Mouse (Mus musculus): ENCODE measurements around the gene Usp22. TPM values are rescaled to one million over a fixed set of nuclear protein-coding genes. Genes with fewer than 3 reads are reported as not detected.

The Usp22 gene
- total and polyA plus RNA-seq, 2 experiments from 2014 or later = 405 to 656 TPM

- Histone ChIP-seq H3K4me1 (ENCODE audit: insufficient read depth) (no peaks in the 10 kb centered on the region), H3K9me3 (ENCODE audit: low read length) (no peaks in the 10 kb centered on the region), H3K9ac (no peak overlapping the region), H3K27ac (ENCODE audit: low read depth, low read length) (no peak overlapping the region), H3K27me3 (ENCODE audit: insufficient read depth, low read length) (no peaks in the 10 kb centered on the region), H3K36me3 (ENCODE audit: insufficient read depth) (no peaks in the 10 kb centered on the region), H3K4me3 (ENCODE audit: low read depth, low read length) (no peak overlapping the region), H3K4me2 (ENCODE audit: low read depth) (no peak overlapping the region)
- ATAC-seq (no peak), DNase-seq (no peak)
- TF ChIP-seq CTCF (IDR thresholded peaks at IDR 0.05; ENCODE audit: low read depth) = no peak
- 66% methylated on average over 8 of the region's 8 CpGs for WGBS
Observed at GRCm38 (mm10) chr11:61116226-61116625, 58.6 kb downstream of the Usp22 start.

DNA sequence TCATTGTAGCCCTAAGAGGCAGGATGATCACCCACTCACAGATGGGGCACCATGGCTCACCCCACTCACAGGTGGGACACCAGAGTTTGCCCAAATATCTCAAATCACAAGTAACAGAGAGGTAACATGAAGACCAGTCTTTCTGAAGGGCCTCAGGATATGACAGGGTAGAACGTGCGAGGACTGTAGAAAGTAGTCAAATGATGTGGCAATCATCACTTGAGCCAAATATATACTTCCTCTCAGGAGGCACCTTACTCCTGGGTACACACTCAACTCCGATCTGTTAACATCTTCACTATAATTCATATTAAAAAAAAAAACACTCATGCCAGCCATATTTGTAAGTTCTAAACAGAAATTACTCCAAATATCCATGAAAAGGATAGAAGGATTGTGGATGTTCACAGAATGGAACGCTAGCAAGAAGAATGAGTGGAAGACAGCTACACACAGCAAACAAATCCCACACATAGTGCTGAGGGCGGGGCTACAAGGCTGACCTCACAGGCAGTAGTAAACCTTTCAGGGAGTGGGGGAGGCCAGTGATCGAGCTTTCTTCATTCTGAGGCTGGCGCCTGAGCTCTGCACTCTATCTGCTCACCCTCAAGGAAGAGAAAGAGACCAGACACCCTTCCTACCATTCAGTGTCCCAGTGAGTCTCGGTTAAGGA is 62.4 kb downstream of the Usp22 start:
- Histone ChIP-seq H3K36me3 (ENCODE audit: insufficient read depth) (no peaks in the 10 kb centered on the region), H3K9me3 (ENCODE audit: low read length) (no peaks in the 10 kb centered on the region), H3K27ac (ENCODE audit: low read depth, low read length) (no peak overlapping the region), H3K4me2 (ENCODE audit: low read depth) (no peak overlapping the region), H3K27me3 (ENCODE audit: insufficient read depth, low read length) (no peaks in the 10 kb centered on the region), H3K4me1 (ENCODE audit: insufficient read depth) (no peaks in the 10 kb centered on the region), H3K4me3 (ENCODE audit: low read depth, low read length) (no peak overlapping the region), H3K9ac (no peak overlapping the region)
- ATAC-seq = no peak
- no peak for DNase-seq
- TF ChIP-seq CTCF (IDR thresholded peaks at IDR 0.05; ENCODE audit: low read depth) = no peak
- WGBS = 88% methylated on average over 8 of the region's 8 CpGs

GRCm38 (mm10) chr11:61111472-61111871 is 63.4 kb downstream of the Usp22 start:
- Histone ChIP-seq H3K4me3 (ENCODE audit: low read depth, low read length) (no peak overlapping the region), H3K27me3 (ENCODE audit: insufficient read depth, low read length) (no peaks in the 10 kb centered on the region), H3K9me3 (ENCODE audit: low read length) (no peaks in the 10 kb centered on the region), H3K27ac (ENCODE audit: low read depth, low read length) (no peak overlapping the region), H3K36me3 (ENCODE audit: insufficient read depth) (no peaks in the 10 kb centered on the region), H3K9ac (no peak overlapping the region), H3K4me2 (ENCODE audit: low read depth) (no peak overlapping the region), H3K4me1 (ENCODE audit: insufficient read depth) (no peaks in the 10 kb centered on the region)
- no peak for ATAC-seq
- no peak for DNase-seq
- 93% methylated on average over 4 of the region's 4 CpGs for WGBS
- TF ChIP-seq CTCF (IDR thresholded peaks at IDR 0.05; ENCODE audit: low read depth) = no peak

- Histone ChIP-seq H3K9me3 (ENCODE audit: low read length) (no peaks in the 10 kb centered on the region), H3K9ac (no peak overlapping the region), H3K27me3 (ENCODE audit: insufficient read depth, low read length) (no peaks in the 10 kb centered on the region), H3K4me3 (ENCODE audit: low read depth, low read length) (no peak overlapping the region), H3K4me1 (ENCODE audit: insufficient read depth) (no peaks in the 10 kb centered on the region), H3K4me2 (ENCODE audit: low read depth) (no peak overlapping the region), H3K36me3 (ENCODE audit: insufficient read depth) (no peaks in the 10 kb centered on the region), H3K27ac (ENCODE audit: low read depth, low read length) (no peak overlapping the region)
- DNase-seq = no peak
- 48% methylated on average over 1 of the region's 1 CpGs for WGBS
- ATAC-seq = no peak
- no peak for TF ChIP-seq CTCF (IDR thresholded peaks at IDR 0.05; ENCODE audit: low read depth)
Observed at GRCm38 (mm10) chr11:61110928-61111327, 63.9 kb downstream of the Usp22 start.

DNA sequence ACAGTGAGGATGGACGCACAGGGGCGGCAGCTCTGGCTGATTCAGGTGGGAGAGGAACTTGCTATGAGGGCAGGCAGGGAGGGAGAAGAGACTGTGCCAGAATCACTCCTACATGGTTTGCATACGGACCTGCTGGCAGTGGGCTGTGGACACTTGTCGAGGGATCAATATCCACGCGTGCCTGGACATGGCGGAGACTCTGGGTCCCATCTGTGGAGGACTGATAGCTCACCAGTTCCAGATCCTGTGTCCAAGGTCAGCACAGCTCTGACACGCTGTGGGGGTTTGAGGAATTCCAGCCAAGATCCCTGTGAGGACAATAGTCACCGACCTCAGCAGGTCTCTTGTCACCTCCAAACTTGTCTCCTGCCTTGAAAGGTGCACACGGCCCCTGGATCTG is 64.7 kb downstream of the Usp22 start:
- no peak for DNase-seq
- no peak for TF ChIP-seq CTCF (IDR thresholded peaks at IDR 0.05; ENCODE audit: low read depth)
- WGBS = 86% methylated on average over 10 of the region's 10 CpGs

DNA sequence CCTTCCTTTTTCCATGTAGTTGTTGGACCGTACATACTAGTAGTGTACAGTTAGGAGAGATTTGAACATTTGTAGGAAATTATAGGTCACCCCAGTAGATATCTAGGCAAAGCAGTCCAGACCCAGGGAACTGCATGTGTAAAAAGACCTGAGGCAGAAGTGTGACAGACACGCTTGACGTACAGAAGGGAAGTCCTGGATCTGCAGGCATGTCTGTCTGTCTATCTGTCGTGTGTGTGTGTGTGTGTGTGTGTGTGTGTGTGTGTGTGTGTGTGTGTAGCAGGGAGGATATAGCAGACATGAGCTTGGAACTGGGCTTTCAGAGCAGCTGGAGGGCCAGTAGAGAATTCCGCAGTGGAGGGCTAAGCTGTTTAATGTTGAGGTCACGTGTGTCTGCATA is 65.1 kb downstream of the Usp22 start:
- ATAC-seq = no peak
- Histone ChIP-seq H3K36me3 (ENCODE audit: insufficient read depth) (no peaks in the 10 kb centered on the region), H3K4me1 (ENCODE audit: insufficient read depth) (no peaks in the 10 kb centered on the region), H3K4me3 (ENCODE audit: low read depth, low read length) (no peak overlapping the region), H3K4me2 (ENCODE audit: low read depth) (no peak overlapping the region), H3K27me3 (ENCODE audit: insufficient read depth, low read length) (no peaks in the 10 kb centered on the region), H3K9ac (no peak overlapping the region), H3K9me3 (ENCODE audit: low read length) (no peaks in the 10 kb centered on the region), H3K27ac (ENCODE audit: low read depth, low read length) (no peak overlapping the region)
- no peak for DNase-seq
- WGBS = 84% methylated on average over 6 of the region's 6 CpGs
- TF ChIP-seq CTCF (IDR thresholded peaks at IDR 0.05; ENCODE audit: low read depth) = no peak

More for the DNA sequence above, 64.7 kb downstream of the Usp22 start:
- no peak overlapping the region for H3K4me3 ChIP-seq (ENCODE audit: low read depth, low read length)
- H3K9me3 ChIP-seq (ENCODE audit: low read length) = no peaks in the 10 kb centered on the region
- H3K4me2 ChIP-seq (ENCODE audit: low read depth) = no peak overlapping the region
- ATAC-seq = no peak
- H3K36me3 ChIP-seq (ENCODE audit: insufficient read depth) = no peaks in the 10 kb centered on the region
- H3K4me1 ChIP-seq (ENCODE audit: insufficient read depth) = no peaks in the 10 kb centered on the region
- no peak overlapping the region for H3K27ac ChIP-seq (ENCODE audit: low read depth, low read length)
- H3K9ac ChIP-seq = no peak overlapping the region
- H3K27me3 ChIP-seq (ENCODE audit: insufficient read depth, low read length) = no peaks in the 10 kb centered on the region

DNA sequence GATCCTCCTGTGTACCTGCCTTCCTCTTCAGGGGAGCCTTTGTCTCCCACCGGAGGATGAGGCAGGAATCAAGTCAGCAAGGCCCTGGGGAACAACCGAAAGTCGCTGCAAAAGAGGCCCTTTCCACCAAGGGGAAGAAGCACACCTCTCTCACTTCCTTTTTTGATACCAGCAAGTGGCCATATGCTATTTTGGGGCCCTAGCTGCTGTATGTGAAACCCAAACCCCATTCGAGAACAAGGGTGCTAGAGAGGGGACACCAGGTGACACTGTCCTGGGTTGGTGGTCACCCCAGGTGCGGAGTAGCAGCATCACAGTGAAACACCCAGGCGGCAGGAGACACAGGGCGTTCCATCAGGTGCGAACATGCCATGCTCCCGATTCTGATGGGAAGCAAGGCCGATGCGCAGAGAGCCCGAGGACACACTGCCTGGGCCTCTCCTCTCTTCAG is 65.9 kb downstream of the Usp22 start:
- ATAC-seq (no peak), DNase-seq (no peak)

More for the DNA sequence above, 65.9 kb downstream of the Usp22 start:
- Histone ChIP-seq H3K4me1 (ENCODE audit: insufficient read depth) (no peaks in the 10 kb centered on the region), H3K4me3 (ENCODE audit: low read depth, low read length) (no peak overlapping the region), H3K27me3 (ENCODE audit: insufficient read depth, low read length) (no peaks in the 10 kb centered on the region), H3K9me3 (ENCODE audit: low read length) (no peaks in the 10 kb centered on the region), H3K36me3 (ENCODE audit: insufficient read depth) (no peaks in the 10 kb centered on the region), H3K9ac (no peak overlapping the region), H3K4me2 (ENCODE audit: low read depth) (no peak overlapping the region), H3K27ac (ENCODE audit: low read depth, low read length) (no peak overlapping the region)
- no peak for TF ChIP-seq CTCF (IDR thresholded peaks at IDR 0.05; ENCODE audit: low read depth)
- 90% methylated on average over 12 of the region's 12 CpGs for WGBS

All from forebrain, postnatal 0 days (tissue).